12 mouse cellular contexts compared by ENCODE assay signal in genomic region chr4:43960207-43960606, GRCm38 (mm10). TPM values are rescaled to one million over a fixed set of nuclear protein-coding genes. Genes with fewer than 3 reads are reported as not detected.
A peak's percentile ranks its signal among the peaks of the same experiment; 100 is the strongest.
DNase-seq lines count a peak whose midpoint lies in the region; ATAC-seq and TF ChIP-seq lines count a peak whose summit lies in the region.
"Had no signal": no experiment of that assay in that cellular context is flagged by ENCODE, and none has a peak within 500 bp of the region (broad histone marks: within the 10 kb centered on the region; RNA-seq: fewer than 3 reads in every experiment).

No protein-coding gene starts in this region.

- no peak for TF ChIP-seq POLR2A in bone marrow, adult 2 months (IDR thresholded peaks at IDR 0.05; ENCODE audit: borderline replicate concordance, control insufficient read depth, low read depth, low read length)
- no peak for TF ChIP-seq POLR2A in small intestine, adult 2 months (IDR thresholded peaks at IDR 0.05; ENCODE audit: low read depth, low read length)

- TF ChIP-seq CTCF in bone marrow, adult 2 months (IDR thresholded peaks at IDR 0.05; ENCODE audit: control insufficient read depth, insufficient read depth, low read length), result no peak
- TF ChIP-seq CTCF in small intestine, adult 2 months (IDR thresholded peaks at IDR 0.05; ENCODE audit: extremely low read depth, insufficient read length, insufficient replicate concordance, low read depth, low read length), result no peak

- H3K4me3 ChIP-seq in kidney, embryonic 14.5 days (ENCODE audit: low read length), result no peak overlapping the region
- peak overlapping the region; percentile 53 for H3K4me3 ChIP-seq in bone marrow, adult 2 months (replicated peaks; ENCODE audit: control insufficient read depth, low read depth, low read length)
- peak overlapping the region; percentile 45 for H3K4me3 ChIP-seq in small intestine, adult 2 months (ENCODE audit: low read depth, low read length)
- no peak overlapping the region for H3K4me3 ChIP-seq in midbrain, embryonic 15.5 days
- H3K4me3 ChIP-seq: hindbrain, embryonic 13.5 days; limb, embryonic 15.5 days had no signal

- H3K4me1 ChIP-seq in kidney, embryonic 14.5 days (ENCODE audit: control insufficient read depth, insufficient read depth, low read length), result peaks cover 27% of the 10 kb centered on the region; the same call in 1 of the 2 replicates
- peaks cover 9% of the 10 kb centered on the region for H3K4me1 ChIP-seq in bone marrow, adult 2 months (ENCODE audit: control insufficient read depth, insufficient read depth, low read length)
- peaks cover 45% of the 10 kb centered on the region for H3K4me1 ChIP-seq in small intestine, adult 2 months (ENCODE audit: control insufficient read depth, insufficient read depth, insufficient read length, low read length)
- peaks cover 17% of the 10 kb centered on the region for H3K4me1 ChIP-seq in midbrain, embryonic 15.5 days

- H3K36me3 ChIP-seq in kidney, embryonic 14.5 days (ENCODE audit: control insufficient read depth, insufficient read depth, low read length), result no peaks in the 10 kb centered on the region
- no peaks in the 10 kb centered on the region for H3K36me3 ChIP-seq in small intestine, adult 2 months (ENCODE audit: control insufficient read depth, insufficient read depth, low read length)
- no peaks in the 10 kb centered on the region for H3K36me3 ChIP-seq in midbrain, embryonic 15.5 days (replicated peaks)
- H3K36me3 ChIP-seq: hindbrain, embryonic 13.5 days; limb, embryonic 15.5 days had no signal

- no peak overlapping the region for H3K27ac ChIP-seq in kidney, embryonic 14.5 days (ENCODE audit: low read depth, low read length)
- peak overlapping the region; percentile 73 for H3K27ac ChIP-seq in bone marrow, adult 2 months (ENCODE audit: control insufficient read depth, insufficient read depth, low read depth, low read length, poor library complexity)
- peak overlapping the region; percentile 87 for H3K27ac ChIP-seq in small intestine, adult 2 months (ENCODE audit: insufficient read depth, low read depth, low read length)
- no peak overlapping the region for H3K27ac ChIP-seq in midbrain, embryonic 15.5 days
- H3K27ac ChIP-seq: hindbrain, embryonic 13.5 days; limb, embryonic 15.5 days had no signal

- no peaks in the 10 kb centered on the region for H3K9me3 ChIP-seq in kidney, embryonic 14.5 days (ENCODE audit: control insufficient read depth, low read length)
- H3K9me3 ChIP-seq in midbrain, embryonic 15.5 days, result no peaks in the 10 kb centered on the region
- H3K9me3 ChIP-seq: hindbrain, embryonic 13.5 days; limb, embryonic 15.5 days had no signal

- no peak for ATAC-seq in kidney, embryonic 14.5 days (ENCODE audit: low FRiP score, low TSS enrichment)
- no peak for ATAC-seq in midbrain, embryonic 15.5 days (replicated peaks)

- WGBS in kidney, embryonic 14.5 days, result 91% methylated on average over 6 of the region's 6 CpGs
- 5% methylated on average over 6 of the region's 6 CpGs for WGBS in bone marrow, adult 2 months
- 21% methylated on average over 6 of the region's 6 CpGs for WGBS in small intestine, adult 2 months
- 87% methylated on average over 6 of the region's 6 CpGs for WGBS in midbrain, embryonic 15.5 days

- H3K27me3 ChIP-seq in kidney, embryonic 14.5 days (ENCODE audit: control insufficient read depth, insufficient read depth, low read length), result no peaks in the 10 kb centered on the region
- no peaks in the 10 kb centered on the region for H3K27me3 ChIP-seq in small intestine, adult 2 months (ENCODE audit: control insufficient read depth, insufficient read depth, low read length)
- H3K27me3 ChIP-seq in midbrain, embryonic 15.5 days (replicated peaks), result 0 out of 2 replicates have a peak, but pooled peaks cover 5% of the 10 kb centered on the region
- H3K27me3 ChIP-seq: limb, embryonic 15.5 days had no signal

- DNase-seq in kidney, adult 8-10 months, result no peak
- DNase-seq in liver, result peak; percentile 67
- no peak for DNase-seq in adipocyte (ENCODE audit: low spot score)
- DNase-seq in thymus, adult 18-20 months, result no peak
- DNase-seq: embryo, embryonic 11 days; thymus, postnatal 14 days had no signal

- no peak overlapping the region for H3K4me2 ChIP-seq in kidney, embryonic 14.5 days (replicated peaks; ENCODE audit: low read depth, low read length)
- no peak overlapping the region for H3K4me2 ChIP-seq in midbrain, embryonic 15.5 days

- H3K9ac ChIP-seq in kidney, embryonic 14.5 days (ENCODE audit: low read depth, low read length), result peak overlapping the region; percentile 18; the same call in 1 of the 2 replicates
- H3K9ac ChIP-seq in midbrain, embryonic 15.5 days, result no peak overlapping the region
- H3K9ac ChIP-seq: hindbrain, embryonic 13.5 days; limb, embryonic 15.5 days had no signal

RNA-seq across cellular contexts. Expression of gene Glipr2, which starts 3.0 kb away (rescaled TPM):
- polyA plus RNA-seq in kidney, embryonic 14.5 days (2014; fragmentation: Nextera tagmentation; extraction: Ambion mirVana), result 51.4 and 63.6 TPM in 2 replicates
- polyA plus RNA-seq in bone marrow, adult 2 months (2011; ENCODE audit: insufficient read depth, insufficient read length, low replicate concordance, missing spikeins), result 20.8 and 49.7 TPM in 2 replicates
- 3.2 and 9.7 TPM in 2 replicates for polyA plus RNA-seq in small intestine, adult 2 months (2012; rRNA removed)
- polyA plus RNA-seq in midbrain, embryonic 15.5 days (2015; fragmentation: Nextera tagmentation; extraction: Ambion mirVana), result 28.6 and 29.2 TPM in 2 replicates

RNA-seq across cellular contexts. Expression of gene Ccin, which starts 23.1 kb away (rescaled TPM):
- polyA plus RNA-seq in kidney, embryonic 14.5 days (2014; fragmentation: Nextera tagmentation; extraction: Ambion mirVana), result not detected in 2 replicates
- polyA plus RNA-seq in bone marrow, adult 2 months (2011; ENCODE audit: insufficient read depth, insufficient read length, low replicate concordance, missing spikeins), result not detected in 2 replicates
- not detected in 2 replicates for polyA plus RNA-seq in small intestine, adult 2 months (2012; rRNA removed)
- polyA plus RNA-seq in midbrain, embryonic 15.5 days (2015; fragmentation: Nextera tagmentation; extraction: Ambion mirVana), result not detected in 2 replicates
- polyA plus RNA-seq: hindbrain, embryonic 13.5 days; limb, embryonic 15.5 days had no signal

RNA-seq across cellular contexts. Expression of gene Clta, which starts 44.0 kb away (rescaled TPM):
- polyA plus RNA-seq in kidney, embryonic 14.5 days (2014; fragmentation: Nextera tagmentation; extraction: Ambion mirVana), result 242 and 272 TPM in 2 replicates
- 114 and 168 TPM in 2 replicates for polyA plus RNA-seq in bone marrow, adult 2 months (2011; ENCODE audit: insufficient read depth, insufficient read length, low replicate concordance, missing spikeins)
- 119 and 280 TPM in 2 replicates for polyA plus RNA-seq in small intestine, adult 2 months (2012; rRNA removed)
- polyA plus RNA-seq in midbrain, embryonic 15.5 days (2015; fragmentation: Nextera tagmentation; extraction: Ambion mirVana), result 331 and 334 TPM in 2 replicates

Comparison
In these comparisons a context has a peak if more than half of its experiments do, and no peak if none do; other contexts are left out.
1. H3K27ac ChIP-seq: peak in bone marrow, adult 2 months (single experiment) and small intestine, adult 2 months (single experiment); none in kidney, embryonic 14.5 days (single experiment) and midbrain, embryonic 15.5 days (single experiment).
2. H3K4me3 ChIP-seq: peak in bone marrow, adult 2 months (single experiment) and small intestine, adult 2 months (single experiment); none in kidney, embryonic 14.5 days (single experiment) and midbrain, embryonic 15.5 days (single experiment).